Mouse (Mus musculus) cerebellum, adult 2 months (tissue): ENCODE measurements around the gene Cyp2d40.

ENCODE experiments used
- CTCF ChIP-seq: fragments of 200-500 bp; IDR thresholded peaks from 2 replicates; pipeline ENCODE4 v1.5.1; 2011; ENCODE audit warnings: low read depth, mild to moderate bottlenecking, control low read depth, low read length, moderate library complexity, borderline replicate concordance; ENCODE audit not compliant: insufficient read depth
- POLR2A ChIP-seq: fragments of 200-500 bp; IDR thresholded peaks from 2 replicates; pipeline ENCODE4 v1.6.1; 2011; ENCODE audit warnings: low read length, control low read depth, borderline replicate concordance; ENCODE audit not compliant: insufficient read depth

DNA sequence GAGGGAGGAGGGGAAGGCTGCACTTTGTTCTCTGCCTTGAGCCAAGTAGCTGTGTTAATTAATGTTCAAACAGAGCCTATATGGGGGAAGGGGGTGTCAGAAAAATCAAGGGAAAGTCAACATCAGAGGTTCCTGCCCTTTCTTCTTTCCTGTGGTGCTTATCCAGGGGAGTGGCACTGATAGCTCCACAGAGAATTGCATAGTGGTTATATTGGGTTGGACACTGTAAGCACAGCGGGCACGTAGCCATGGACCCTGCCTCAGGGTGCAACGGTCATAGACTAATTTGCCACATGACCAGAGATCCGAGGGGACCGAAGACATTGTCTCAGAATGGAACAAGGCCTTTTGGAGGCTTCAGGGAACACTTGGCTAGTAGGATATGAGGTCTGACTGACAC is 30.3 kb upstream of the Cyp2d40 start, which contains the start of gene Cyp2d26:
- TF ChIP-seq CTCF (no peak), POLR2A (no peak)
